Mouse (Mus musculus) 416B (cell line): ENCODE data around the gene Galnt13.
"Not testable (repeated sequence)": the region's sequence is repeated elsewhere in the genome, so short reads cannot be mapped to it uniquely, and the experiment has no call there.

Experiments
- DNase-seq: peaks from one replicate; pipeline ENCODE4 v3.0.0; 2011; ENCODE audit warnings: low read depth

Gene Galnt13

GRCm38 (mm10) chr2:54915088-54915670 lies 479.1 kb downstream of the Galnt13 start:
- DNase-seq = no peak

DNA sequence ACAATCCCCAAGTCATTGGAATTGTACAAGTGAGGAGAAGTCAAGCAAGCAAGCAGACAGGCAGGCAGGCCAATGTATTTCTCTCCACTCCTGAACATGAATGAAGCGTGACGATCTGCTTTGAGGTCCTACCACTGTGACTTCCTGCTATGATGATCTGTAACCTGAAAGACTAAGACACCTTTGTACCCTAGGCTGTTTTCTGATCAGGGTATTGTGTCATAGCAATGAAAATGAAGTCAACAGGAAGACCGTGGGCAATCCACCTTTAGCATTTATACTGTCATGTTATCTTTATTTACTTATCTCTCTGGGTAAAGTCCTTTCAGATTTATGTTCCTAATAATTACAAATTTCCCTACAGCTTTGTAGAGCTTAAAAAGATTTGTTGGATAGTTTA lies 500.3 kb downstream of the Galnt13 start:
- DNase-seq = no peak

GRCm38 (mm10) chr2:54937306-54937705 lies 501.2 kb downstream of the Galnt13 start:
- no peak for DNase-seq

GRCm38 (mm10) chr2:54938075-54938474 lies 502.0 kb downstream of the Galnt13 start:
- DNase-seq = no peak

DNA sequence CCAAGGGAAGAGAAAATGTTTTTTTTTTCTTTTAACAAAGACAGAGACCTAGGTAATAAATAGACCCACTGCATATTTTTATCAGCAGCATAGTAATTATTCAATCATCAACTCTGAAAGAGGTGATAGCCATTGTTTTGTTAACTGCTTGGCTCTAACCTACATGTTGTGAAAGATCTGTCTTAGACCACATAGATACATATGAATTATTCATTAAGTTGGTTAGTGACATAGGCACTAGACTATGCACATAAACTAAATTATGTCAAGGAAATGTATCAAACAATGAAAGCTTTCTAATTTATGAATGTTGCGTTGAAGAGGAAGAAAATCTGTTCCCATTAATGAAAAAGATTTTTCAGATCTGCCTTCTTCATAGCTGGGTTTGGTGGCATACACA lies 507.3 kb downstream of the Galnt13 start:
- DNase-seq = no peak

GRCm38 (mm10) chr2:54983839-54984238 lies 547.7 kb downstream of the Galnt13 start:
- no peak for DNase-seq

DNA sequence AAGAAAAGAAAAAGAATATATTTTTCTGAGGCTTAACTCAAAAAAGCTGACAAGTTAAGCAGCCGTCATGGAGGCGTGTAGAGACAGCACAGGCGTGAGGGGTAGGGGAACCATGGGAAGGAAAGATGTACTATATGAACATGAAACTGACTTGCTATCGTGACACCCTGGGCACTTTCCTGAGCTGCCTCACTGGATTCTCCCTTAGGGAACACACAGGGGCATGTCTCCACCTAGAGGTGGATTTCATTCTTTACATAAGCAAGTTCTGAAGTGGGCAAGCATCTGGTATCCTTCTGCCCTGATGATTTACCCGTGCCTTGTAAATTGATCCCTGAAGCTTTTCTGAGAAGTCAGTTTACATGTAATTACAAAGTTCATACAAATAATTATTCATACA lies 586.4 kb downstream of the Galnt13 start:
- DNase-seq = not testable (repeated sequence)

DNA sequence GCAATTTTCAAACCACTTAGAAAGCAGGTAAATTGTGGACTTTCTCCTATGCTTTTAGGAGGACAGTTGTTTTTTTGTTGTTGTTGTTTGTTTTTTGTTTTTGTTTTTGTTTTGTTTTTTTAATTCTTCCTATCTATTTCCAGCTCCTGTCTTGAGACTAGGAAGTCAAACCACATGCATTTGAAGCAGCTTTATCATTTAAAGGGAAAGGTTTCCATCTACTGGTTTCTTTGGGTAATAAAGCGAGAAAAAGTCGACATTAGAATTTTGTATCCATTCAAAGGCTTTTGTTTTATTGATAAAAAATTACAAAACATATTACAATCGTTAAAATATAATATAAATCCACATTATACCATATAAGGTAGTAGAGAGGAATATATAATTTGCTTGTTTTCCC lies 598.5 kb downstream of the Galnt13 start:
- DNase-seq = peak; percentile 4

DNA sequence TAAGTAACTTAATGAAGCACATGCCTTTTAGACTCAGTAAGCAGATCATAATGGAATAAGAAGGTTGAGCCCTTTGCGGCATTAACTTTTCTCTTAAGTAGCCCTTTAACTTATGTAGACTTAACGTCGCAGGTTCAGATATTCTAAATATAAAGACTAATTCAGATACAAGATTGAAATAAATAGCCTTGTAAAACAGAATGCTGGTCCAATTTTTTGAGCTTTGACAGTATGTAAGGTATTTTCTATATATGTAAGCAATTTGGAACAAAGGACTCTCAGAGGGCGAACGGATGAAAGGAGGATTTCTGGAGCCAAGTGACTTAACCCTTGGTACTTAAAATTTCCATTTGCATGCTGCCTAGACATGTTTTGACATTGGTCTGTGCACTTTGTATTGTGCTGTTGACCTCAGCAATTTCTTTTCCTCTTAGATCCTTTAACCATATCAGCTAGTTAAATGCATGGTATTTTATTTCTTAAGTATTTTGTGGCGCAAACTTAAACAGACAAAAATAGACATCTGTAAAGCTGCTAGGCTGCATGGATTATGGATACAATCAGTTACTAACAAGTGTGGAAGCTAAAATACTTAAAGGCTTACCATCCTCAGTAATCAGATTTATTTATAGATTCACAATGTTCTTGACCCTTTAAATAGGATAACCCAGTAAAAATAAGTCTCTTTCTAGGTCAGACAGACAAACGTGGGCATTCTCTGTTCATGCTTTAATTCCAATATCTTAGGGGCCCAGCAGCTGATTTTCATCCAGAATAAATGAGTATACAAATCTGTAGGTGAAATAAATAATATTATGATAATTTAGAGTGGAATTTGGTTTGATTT lies 629.6 kb downstream of the Galnt13 start:
- DNase-seq = no peak

DNA sequence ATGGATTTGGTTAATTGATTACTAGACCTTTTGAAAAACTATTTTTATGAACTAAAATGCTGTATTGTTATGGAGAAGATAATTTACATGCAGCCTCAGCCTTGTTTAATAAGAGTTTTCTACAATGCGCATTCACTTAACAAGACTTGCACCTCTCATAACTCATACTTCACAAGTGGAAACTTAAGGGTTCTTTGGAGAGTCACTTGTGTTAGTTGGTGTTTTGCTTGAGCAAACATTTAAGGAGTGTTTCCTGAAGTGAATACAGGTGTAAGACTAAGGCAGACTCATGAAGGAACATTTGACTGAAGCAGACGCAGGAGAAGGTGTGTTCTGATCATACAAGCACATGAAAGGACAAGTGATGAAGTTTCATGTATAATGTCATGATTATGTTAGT lies 649.5 kb downstream of the Galnt13 start:
- no peak for DNase-seq

- DNase-seq = no peak
Measured at GRCm38 (mm10) chr2:55088034-55088433, 651.9 kb downstream of the Galnt13 start.

- DNase-seq = peak; percentile 30
Measured at GRCm38 (mm10) chr2:55090332-55090731, 654.2 kb downstream of the Galnt13 start.

GRCm38 (mm10) chr2:55091495-55091894 lies 655.4 kb downstream of the Galnt13 start:
- no peak for DNase-seq

DNA sequence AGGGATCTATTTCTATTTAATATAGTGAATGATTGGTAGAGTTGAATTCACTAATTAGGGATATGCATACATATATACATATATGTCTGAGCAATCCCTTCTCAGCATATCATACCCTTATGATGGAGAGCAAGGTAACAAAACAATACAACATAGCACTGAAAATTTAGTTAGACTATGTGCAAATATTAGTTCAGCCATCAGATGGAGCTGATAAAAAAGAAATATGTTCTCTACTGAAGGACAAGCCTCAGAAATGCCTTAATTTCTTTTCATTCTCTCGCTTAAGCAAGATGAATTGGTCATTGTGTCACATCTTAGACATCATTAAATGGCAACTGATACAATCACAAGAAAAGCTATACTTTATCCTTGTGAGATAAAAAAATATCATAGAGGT lies 663.0 kb downstream of the Galnt13 start:
- no peak for DNase-seq

- peak; percentile 4 for DNase-seq
Measured at GRCm38 (mm10) chr2:55101279-55101678, 665.2 kb downstream of the Galnt13 start.

DNA sequence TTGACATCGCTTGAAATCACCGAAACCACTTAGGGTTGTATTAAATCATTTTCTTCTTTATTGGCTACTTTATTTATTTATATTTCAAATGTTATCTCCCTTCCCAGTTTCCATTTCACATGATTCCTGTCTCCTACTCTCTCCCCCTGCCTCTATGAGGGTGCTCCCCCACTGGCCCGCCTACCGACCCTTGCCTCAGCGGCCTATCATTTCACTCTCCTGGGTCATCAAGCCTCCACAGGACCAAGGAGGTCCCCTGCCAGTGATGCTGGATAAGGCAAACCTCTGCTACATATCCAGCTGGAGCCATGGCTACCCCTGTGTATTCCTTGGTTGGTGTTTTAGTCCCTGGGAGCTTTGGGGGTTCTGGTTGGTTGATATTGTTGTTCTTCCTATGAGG lies 667.4 kb downstream of the Galnt13 start:
- no peak for DNase-seq

DNA sequence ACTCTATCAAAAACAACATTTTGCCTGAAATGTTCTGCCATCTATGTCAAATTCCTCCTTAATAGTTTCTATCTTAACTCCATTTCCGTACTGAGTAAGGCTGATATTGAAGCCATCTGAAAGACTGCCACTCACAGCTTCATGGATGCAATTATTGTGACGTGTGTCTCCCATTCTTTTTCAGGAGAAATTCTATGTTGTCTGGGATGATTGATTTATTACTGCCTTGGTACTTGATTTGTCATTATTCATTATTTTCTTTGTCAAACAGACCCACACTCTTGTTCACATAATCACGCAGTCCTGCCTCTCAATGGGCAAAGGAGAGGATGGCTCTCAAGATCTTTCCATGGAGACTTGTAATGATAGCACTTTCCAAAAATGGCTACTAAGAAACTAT lies 671.7 kb downstream of the Galnt13 start:
- DNase-seq = no peak

DNA sequence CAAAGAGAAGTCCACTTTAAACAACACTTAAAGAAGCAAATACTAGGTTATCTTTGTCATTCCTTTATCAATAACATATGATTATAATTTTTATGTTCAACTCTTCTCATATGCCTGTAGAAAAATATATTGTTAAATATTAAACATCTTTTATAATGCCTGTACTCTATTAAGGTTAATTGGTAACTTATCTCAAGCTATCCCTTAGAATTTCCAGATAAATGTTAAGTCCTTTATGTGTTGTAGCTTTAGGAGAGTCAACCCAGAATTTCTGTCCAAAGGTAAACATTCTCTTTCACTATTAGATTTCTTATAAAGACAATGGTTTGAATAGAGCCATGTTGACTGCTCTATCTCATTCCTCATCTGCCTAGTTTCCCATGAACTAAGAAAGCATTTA lies 717.0 kb downstream of the Galnt13 start:
- no peak for DNase-seq

- DNase-seq = no peak
Measured at GRCm38 (mm10) chr2:55164781-55165180, 728.7 kb downstream of the Galnt13 start.
